Mouse (Mus musculus): Measurements from ENCODE around the gene Duox1. TPM values are rescaled to one million over a fixed set of nuclear protein-coding genes. Genes with fewer than 3 reads are reported as not detected.

Gene Duox1
- total and polyA plus RNA-seq, 3 experiments, result 0.10 to 0.51 (median 0.34) TPM

DNA sequence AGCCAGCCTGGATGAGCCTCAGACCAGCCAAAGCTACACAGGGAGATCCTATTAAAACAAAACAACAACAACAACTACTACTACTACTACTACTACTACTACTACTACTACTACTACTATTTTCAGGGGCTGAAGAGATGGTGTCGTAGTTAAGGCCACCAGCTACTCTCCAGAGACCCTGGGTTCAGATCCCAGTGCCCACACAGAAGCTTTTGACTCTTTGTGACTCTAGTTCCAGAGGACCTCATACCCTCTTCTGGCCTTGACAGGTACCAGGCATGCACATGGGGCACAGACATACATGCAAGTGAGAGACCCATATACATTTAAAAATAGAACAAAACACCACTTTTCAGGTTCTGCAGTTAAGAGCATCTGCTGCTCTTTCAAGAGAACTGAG, 57.1 kb downstream of the Duox1 start:
- intact Hi-C loops (cut with DNase I), result loop anchor here (10.0 kb wide), 1 partner anchor 372 kb away; no protein-coding TSS in a partner anchor
- Histone ChIP-seq H3K27me3 (ENCODE audit: control insufficient read depth, insufficient read depth, low read length) (no peaks in the 10 kb centered on the region), H3K79me2 (replicated peaks; ENCODE audit: control insufficient read depth, insufficient read depth, low read length) (no peaks in the 10 kb centered on the region), H3K36me3 (ENCODE audit: control insufficient read depth, insufficient read depth, low read length) (no peaks in the 10 kb centered on the region), H3K9ac (ENCODE audit: low read depth, low read length) (no peak overlapping the region), H3K27ac (no peak overlapping the region), H3K4me3 (no peak overlapping the region), H3K4me1 (ENCODE audit: control insufficient read depth, insufficient read depth, low read length) (peaks cover 7% of the 10 kb centered on the region)
- 83% methylated on average over 1 of the region's 1 CpGs for WGBS
- DNase-seq, result no peak
- TF ChIP-seq CTCF (IDR thresholded peaks at IDR 0.05), result no peak
- no peak for TF ChIP-seq EP300 (IDR thresholded peaks at IDR 0.05; ENCODE audit: insufficient read depth, low read depth, low read length)
- no peak for TF ChIP-seq POLR2A (IDR thresholded peaks at IDR 0.05; ENCODE audit: insufficient read depth, low read depth, low read length)

DNA sequence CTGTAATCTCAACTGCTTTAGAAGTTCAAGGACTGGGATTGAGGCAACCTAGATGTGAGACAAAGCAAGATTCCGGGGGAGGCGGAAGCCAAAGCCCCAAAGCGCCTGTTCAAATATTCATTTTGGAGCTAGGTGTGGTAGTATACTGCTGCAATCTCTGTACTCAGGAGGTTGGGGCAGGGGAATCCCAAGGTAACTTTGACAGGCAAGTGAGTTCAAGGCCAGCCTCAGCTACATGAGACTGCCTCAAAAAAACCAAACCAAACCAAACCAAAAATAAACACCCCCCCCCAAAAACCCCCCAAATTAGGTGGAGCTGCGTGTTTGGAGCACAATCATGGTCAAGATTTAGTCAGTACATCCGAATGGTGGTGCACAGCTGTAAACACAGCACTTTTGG, 58.5 kb downstream of the Duox1 start:
- Histone ChIP-seq H3K36me3 (ENCODE audit: control insufficient read depth, insufficient read depth, low read length) (no peaks in the 10 kb centered on the region), H3K79me2 (replicated peaks; ENCODE audit: control insufficient read depth, insufficient read depth, low read length) (no peaks in the 10 kb centered on the region), H3K27ac (no peak overlapping the region), H3K4me3 (no peak overlapping the region), H3K27me3 (ENCODE audit: control insufficient read depth, insufficient read depth, low read length) (no peaks in the 10 kb centered on the region), H3K9ac (ENCODE audit: low read depth, low read length) (no peak overlapping the region), H3K4me1 (ENCODE audit: control insufficient read depth, insufficient read depth, low read length) (peaks cover 6% of the 10 kb centered on the region)
- DNase-seq, result no peak
- TF ChIP-seq POLR2A (IDR thresholded peaks at IDR 0.05; ENCODE audit: insufficient read depth, low read depth, low read length) (no peak), EP300 (IDR thresholded peaks at IDR 0.05; ENCODE audit: insufficient read depth, low read depth, low read length) (no peak), CTCF (IDR thresholded peaks at IDR 0.05) (no peak)
- intact Hi-C loops (cut with DNase I), result loop anchor here (10.0 kb wide), 1 partner anchor 371 kb away; no protein-coding TSS in a partner anchor
- WGBS, result 87% methylated on average over 5 of the region's 5 CpGs

DNA sequence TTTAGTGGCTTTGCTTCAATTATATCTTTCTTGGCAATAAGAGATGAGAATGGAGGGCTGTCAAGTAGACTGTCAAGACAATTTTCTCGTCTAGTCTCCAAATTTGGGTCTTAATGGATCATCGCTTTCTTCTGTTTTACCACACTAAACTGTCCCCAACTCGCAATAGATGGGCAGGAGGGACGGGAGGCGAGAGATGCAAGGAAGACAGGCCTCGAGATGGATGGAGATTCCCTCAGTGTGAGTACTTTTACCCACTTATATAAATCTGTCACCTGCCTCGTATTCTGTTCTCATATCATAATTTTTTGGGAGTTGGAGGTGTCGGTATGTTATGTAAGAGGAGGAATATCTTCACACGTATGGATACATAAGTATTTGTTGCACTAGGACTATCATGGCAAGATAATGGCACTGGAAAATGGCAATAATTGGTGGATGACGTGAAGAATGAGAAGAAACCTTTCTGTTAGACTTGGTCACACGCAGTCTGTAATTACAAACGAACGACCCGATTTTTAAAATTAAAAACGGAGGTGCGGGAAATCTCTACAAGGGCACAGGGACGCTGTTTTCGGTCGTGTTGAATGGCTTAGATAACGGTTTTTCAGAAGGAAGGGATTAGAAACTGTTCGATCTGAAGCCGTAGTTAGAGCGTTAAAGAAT, 59.3 kb downstream of the Duox1 start:
- Histone ChIP-seq H3K36me3 (ENCODE audit: control insufficient read depth, insufficient read depth, low read length) (no peaks in the 10 kb centered on the region), H3K27me3 (ENCODE audit: control insufficient read depth, insufficient read depth, low read length) (no peaks in the 10 kb centered on the region), H3K4me3 (peak overlapping the region; percentile 59), H3K4me1 (ENCODE audit: control insufficient read depth, insufficient read depth, low read length) (peaks cover 2% of the 10 kb centered on the region), H3K79me2 (replicated peaks; ENCODE audit: control insufficient read depth, insufficient read depth, low read length) (no peaks in the 10 kb centered on the region), H3K9ac (ENCODE audit: low read depth, low read length) (peak overlapping the region; percentile 60; the same call in 1 of the 2 replicates), H3K27ac (peak overlapping the region; percentile 42)
- DNase-seq, result no peak
- TF ChIP-seq CTCF (IDR thresholded peaks at IDR 0.05) (no peak), EP300 (IDR thresholded peaks at IDR 0.05; ENCODE audit: insufficient read depth, low read depth, low read length) (no peak), POLR2A (IDR thresholded peaks at IDR 0.05; ENCODE audit: insufficient read depth, low read depth, low read length) (no peak)
- intact Hi-C loops (cut with DNase I), result loop anchor here (5.0 to 10.0 kb wide), 2 partner anchors 132 to 370 kb away; no protein-coding TSS in a partner anchor
- WGBS, result 25% methylated on average over 23 of the region's 23 CpGs

DNA sequence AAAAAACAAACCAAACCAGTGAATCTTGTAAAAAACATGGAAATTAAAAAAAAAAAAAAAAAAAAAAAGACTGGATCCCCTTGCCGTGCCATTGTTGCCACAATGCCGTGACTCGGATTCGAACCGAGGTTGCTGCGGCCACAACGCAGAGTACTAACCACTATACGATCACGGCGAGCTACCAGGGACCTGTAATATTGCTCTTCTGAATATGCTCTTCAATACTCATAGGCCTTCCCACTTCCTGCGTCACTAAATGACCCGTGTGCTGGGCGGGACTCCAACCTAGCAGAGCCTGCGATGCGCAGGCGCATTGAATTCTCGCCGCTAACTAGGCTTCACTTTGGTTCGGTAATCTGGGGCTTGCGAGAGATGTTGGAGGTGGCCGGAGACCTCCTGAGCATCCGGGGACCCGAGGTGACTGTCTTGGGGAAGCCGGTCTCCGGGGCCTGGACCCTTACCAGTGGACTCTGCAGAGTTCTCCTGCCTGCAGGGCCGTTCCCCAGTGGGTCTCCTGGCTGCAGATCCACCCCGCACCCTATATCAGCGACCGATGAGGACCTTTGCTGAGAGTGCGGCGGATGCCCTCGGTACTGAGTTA, 60.0 kb downstream of the Duox1 start:
- under 1% methylated on average over 32 of the region's 32 CpGs for WGBS
- Histone ChIP-seq H3K9ac (ENCODE audit: low read depth, low read length) (peak overlapping the region; percentile 73), H3K27me3 (ENCODE audit: control insufficient read depth, insufficient read depth, low read length) (no peaks in the 10 kb centered on the region), H3K79me2 (replicated peaks; ENCODE audit: control insufficient read depth, insufficient read depth, low read length) (no peaks in the 10 kb centered on the region), H3K36me3 (ENCODE audit: control insufficient read depth, insufficient read depth, low read length) (no peaks in the 10 kb centered on the region), H3K27ac (peak overlapping the region; percentile 72), H3K4me1 (ENCODE audit: control insufficient read depth, insufficient read depth, low read length) (peaks cover 5% of the 10 kb centered on the region), H3K4me3 (peak overlapping the region; percentile 66)
- intact Hi-C loops (cut with DNase I), result loop anchor here (5.0 to 10.0 kb wide), 2 partner anchors 133 to 369 kb away; no protein-coding TSS in a partner anchor
- TF ChIP-seq POLR2A (IDR thresholded peaks at IDR 0.05; ENCODE audit: insufficient read depth, low read depth, low read length) (peak; percentile 84), CTCF (IDR thresholded peaks at IDR 0.05) (no peak), EP300 (IDR thresholded peaks at IDR 0.05; ENCODE audit: insufficient read depth, low read depth, low read length) (peak; percentile 99)
- DNase-seq, result peak; percentile 91 to 96

- H3K4me3 ChIP-seq, result peak overlapping the region; percentile 66
- H3K9ac ChIP-seq (ENCODE audit: low read depth, low read length), result peak overlapping the region; percentile 73
- H3K4me1 ChIP-seq (ENCODE audit: control insufficient read depth, insufficient read depth, low read length), result peaks cover 7% of the 10 kb centered on the region
- intact Hi-C loops (cut with DNase I), result loop anchor here (5.0 to 10.0 kb wide), 2 partner anchors 134 to 369 kb away; no protein-coding TSS in a partner anchor
- TF ChIP-seq EP300 (IDR thresholded peaks at IDR 0.05; ENCODE audit: insufficient read depth, low read depth, low read length) (no peak), CTCF (IDR thresholded peaks at IDR 0.05) (no peak), POLR2A (IDR thresholded peaks at IDR 0.05; ENCODE audit: insufficient read depth, low read depth, low read length) (no peak)
- no peaks in the 10 kb centered on the region for H3K79me2 ChIP-seq (replicated peaks; ENCODE audit: control insufficient read depth, insufficient read depth, low read length)
- no peaks in the 10 kb centered on the region for H3K36me3 ChIP-seq (ENCODE audit: control insufficient read depth, insufficient read depth, low read length)
- WGBS, result under 1% methylated on average over 22 of the region's 22 CpGs
- H3K27me3 ChIP-seq (ENCODE audit: control insufficient read depth, insufficient read depth, low read length), result no peaks in the 10 kb centered on the region
- peak; percentile 63 to 77 for DNase-seq
- H3K27ac ChIP-seq, result peak overlapping the region; percentile 72
Observed at GRCm38 (mm10) chr2:122376041-122376561, 60.6 kb downstream of the Duox1 start.
